Mouse (Mus musculus): ENCODE measurements around the gene Zfp553.

DNA sequence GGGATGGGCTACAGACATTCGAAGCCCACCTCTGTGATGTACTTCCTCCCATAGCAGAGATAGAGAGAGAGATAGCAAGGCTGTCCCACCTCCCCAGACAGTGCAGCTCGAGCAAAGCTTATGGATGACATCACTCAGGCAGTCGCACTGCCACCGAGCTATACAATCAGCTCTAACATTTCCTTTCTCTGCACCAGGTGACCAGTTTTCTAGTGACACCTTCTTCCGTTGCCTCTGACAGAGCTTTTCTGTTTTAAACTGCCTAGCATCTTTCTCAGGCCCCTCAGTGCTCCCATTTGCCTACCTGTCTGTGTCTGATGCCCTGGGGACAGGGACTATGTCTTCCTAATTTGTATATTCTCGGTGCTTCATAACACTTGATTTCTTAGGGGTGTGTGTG lies 12.4 kb upstream of the Zfp553 start:
- TF ChIP-seq CTCF (IDR thresholded peaks at IDR 0.05; ENCODE audit: control insufficient read depth, insufficient read depth, low read length) (no peak), POLR2A (IDR thresholded peaks at IDR 0.05; ENCODE audit: borderline replicate concordance, control insufficient read depth, low read depth, low read length) (no peak)

Measured in bone marrow, adult 2 months (tissue).